Mouse (Mus musculus) MEL (cell line): ENCODE measurements around the gene Slco1c1. TPM values are rescaled to one million over a fixed set of nuclear protein-coding genes. Genes with fewer than 3 reads are reported as not detected.

Source experiments
- DNase-seq: peaks from one replicate; pipeline ENCODE4 v3.0.0; 2011; ENCODE audit warnings: low read depth, low spot score
- H3K27ac ChIP-seq: 2 replicates; pipeline ENCODE4 v1.5.1; 2012; ENCODE audit warnings: low read depth, mild to moderate bottlenecking, control low read depth, low read length, moderate library complexity; ENCODE audit not compliant: control insufficient read depth
- H3K27me3 ChIP-seq, 2 experiments: fragments of 150-350 bp in 1 of 2; sonication (generic) in 1 of 2; 2 replicates each; pipeline ENCODE4 v1.6.1; 2012; ENCODE audit warnings: low read length in 2 of 2, mild to moderate bottlenecking in 2 of 2, improper control_type of control experiment in 1 of 2, moderate library complexity in 1 of 2; ENCODE audit not compliant: insufficient read depth in 2 of 2, control insufficient read depth in 1 of 2
- H3K36me3 ChIP-seq, 2 experiments: 2 replicates each; pipeline ENCODE4 v1.6.1; 2012 to 2014; ENCODE audit warnings: low read length in 2 of 2, improper control_type of control experiment in 1 of 2, inconsistent platforms in 1 of 2, mild to moderate bottlenecking in 1 of 2; ENCODE audit not compliant: insufficient read depth in 2 of 2, control insufficient read depth in 1 of 2
- H3K4me1 ChIP-seq, 2 experiments: fragments of 150-350 bp in 1 of 2; sonication (generic) in 1 of 2; 2 replicates each; pipeline ENCODE4 v1.6.1; 2012; ENCODE audit warnings: low read length in 2 of 2, improper control_type of control experiment in 1 of 2, mild to moderate bottlenecking in 1 of 2; ENCODE audit not compliant: insufficient read depth in 2 of 2, control insufficient read depth in 1 of 2
- H3K4me3 ChIP-seq, 2 experiments: fragments of 150-350 bp in 1 of 2; sonication (generic) in 1 of 2; 2 replicates each; pipeline ENCODE4 v1.5.1; 2012; ENCODE audit warnings: low read depth in 2 of 2, low read length in 2 of 2, mild to moderate bottlenecking in 2 of 2, moderate library complexity in 2 of 2, control low read depth in 1 of 2, improper control_type of control experiment in 1 of 2; ENCODE audit not compliant: control insufficient read depth in 1 of 2, insufficient read depth in 1 of 2
- H3K79me2 ChIP-seq: 2 replicates; pipeline ENCODE4 v1.6.1; 2012; ENCODE audit warnings: mild to moderate bottlenecking, low read length, moderate library complexity; ENCODE audit not compliant: control insufficient read depth, poor library complexity, insufficient read depth
- H3K9ac ChIP-seq: 2 replicates; pipeline ENCODE4 v1.6.1; 2012; ENCODE audit warnings: low read depth, mild to moderate bottlenecking, control low read depth, low read length, moderate library complexity; ENCODE audit not compliant: control insufficient read depth, poor library complexity, severe bottlenecking
- H3K9me3 ChIP-seq: fragments of 150-350 bp; sonication (generic); replicated peaks from 2 replicates; pipeline ENCODE4 v1.6.1; 2012; ENCODE audit warnings: mild to moderate bottlenecking, low read length, improper control_type of control experiment, moderate library complexity; ENCODE audit not compliant: insufficient read depth
- CHD1 ChIP-seq: IDR thresholded peaks from 2 replicates; pipeline ENCODE4 v1.6.1; 2012; ENCODE audit warnings: low read depth, mild to moderate bottlenecking, inconsistent platforms, low read length, improper control_type of control experiment
- CHD2 ChIP-seq: IDR thresholded peaks from 2 replicates; pipeline ENCODE4 v1.6.1; 2011; ENCODE audit warnings: low read length, improper control_type of control experiment
- E2F4 ChIP-seq: IDR thresholded peaks from 2 replicates; pipeline ENCODE4 v1.6.1; 2011; ENCODE audit warnings: low read depth, low read length, improper control_type of control experiment, borderline replicate concordance
- EP300 ChIP-seq, 2 experiments: IDR thresholded peaks; 2 replicates each; pipeline ENCODE4 v1.6.1; 2011; ENCODE audit warnings: improper control_type of control experiment in 2 of 2, low read length in 2 of 2, low read depth in 1 of 2, mild to moderate bottlenecking in 1 of 2
- ETS1 ChIP-seq: IDR thresholded peaks from 2 replicates; pipeline ENCODE4 v1.6.1; 2012; ENCODE audit warnings: low read depth, mild to moderate bottlenecking, inconsistent platforms, low read length, improper control_type of control experiment, moderate library complexity
- GABPA ChIP-seq: IDR thresholded peaks from 2 replicates; pipeline ENCODE4 v1.6.1; 2012; ENCODE audit warnings: low read depth, mild to moderate bottlenecking, inconsistent platforms, low read length, improper control_type of control experiment, moderate library complexity
- GATA1 ChIP-seq: IDR thresholded peaks from 2 replicates; pipeline ENCODE4 v1.6.1; 2011; ENCODE audit warnings: low read depth, low read length, improper control_type of control experiment
- JUND ChIP-seq: IDR thresholded peaks from 2 replicates; pipeline ENCODE4 v1.6.1; 2011; ENCODE audit warnings: low read depth, mild to moderate bottlenecking, improper control_type of control experiment, low read length
- MAX ChIP-seq: IDR thresholded peaks from 2 replicates; pipeline ENCODE4 v1.6.1; 2011; ENCODE audit warnings: low read length, improper control_type of control experiment
- MAZ ChIP-seq: IDR thresholded peaks from 2 replicates; pipeline ENCODE4 v1.6.1; 2012; ENCODE audit warnings: low read depth, mild to moderate bottlenecking, inconsistent platforms, low read length, improper control_type of control experiment
- MXI1 ChIP-seq: IDR thresholded peaks from 2 replicates; pipeline ENCODE4 v1.6.1; 2011; ENCODE audit warnings: mild to moderate bottlenecking, low read depth, low read length, improper control_type of control experiment
- NELFE ChIP-seq: IDR thresholded peaks from 2 replicates; pipeline ENCODE4 v1.6.1; 2011; ENCODE audit warnings: low read depth, low read length, improper control_type of control experiment
- POLR2A ChIP-seq, 2 experiments: IDR thresholded peaks; 2 replicates each; pipeline ENCODE4 v1.6.1; 2011 to 2012; ENCODE audit warnings: low read length in 2 of 2, mild to moderate bottlenecking in 2 of 2, control low read depth in 1 of 2, improper control_type of control experiment in 1 of 2, low read depth in 1 of 2, moderate library complexity in 1 of 2; ENCODE audit not compliant: control insufficient read depth in 1 of 2, insufficient read depth in 1 of 2, poor library complexity in 1 of 2
- POLR2AphosphoS2 ChIP-seq: IDR thresholded peaks from 2 replicates; pipeline ENCODE4 v1.6.1; 2011; ENCODE audit warnings: low read length, improper control_type of control experiment
- POLR2AphosphoS5 ChIP-seq: IDR thresholded peaks from 2 replicates; pipeline ENCODE4 v1.6.1; 2012; ENCODE audit warnings: low read depth, borderline replicate concordance, mild to moderate bottlenecking, inconsistent platforms, low read length, moderate library complexity, mixed read lengths
- RCOR1 ChIP-seq: IDR thresholded peaks from 2 replicates; pipeline ENCODE4 v1.6.1; 2012; ENCODE audit warnings: low read depth, mild to moderate bottlenecking, inconsistent platforms, low read length, improper control_type of control experiment
- TCF12 ChIP-seq: IDR thresholded peaks from 2 replicates; pipeline ENCODE4 v1.6.1; 2014; ENCODE audit warnings: low read depth, mild to moderate bottlenecking, inconsistent platforms, low read length, improper control_type of control experiment, moderate library complexity
- USF2 ChIP-seq, 2 experiments: IDR thresholded peaks; 2 replicates each; pipeline ENCODE4 v1.6.1; 2011 to 2012; ENCODE audit warnings: improper control_type of control experiment in 2 of 2, low read length in 2 of 2, borderline replicate concordance in 1 of 2, inconsistent platforms in 1 of 2, low read depth in 1 of 2, mild to moderate bottlenecking in 1 of 2; ENCODE audit not compliant: insufficient read depth in 1 of 2
- ZMIZ1 ChIP-seq: IDR thresholded peaks from 2 replicates; pipeline ENCODE4 v1.6.1; 2012; ENCODE audit warnings: low read depth, mild to moderate bottlenecking, inconsistent platforms, low read length, improper control_type of control experiment, moderate library complexity
- polyA plus RNA-seq, 2 experiments: library from polyadenylated mRNA; stranded (reverse) in 1 of 2; unstranded in 1 of 2; fragments of >175 nt in 1 of 2; fragments of >200 nt in 1 of 2; gene quantifications; 2 replicates each; pipeline versions ENCODE4 v1.2.1 to v1.2.4; 2012; ENCODE audit warnings: low replicate concordance in 2 of 2, low read depth in 1 of 2; ENCODE audit not compliant: insufficient read length in 2 of 2, insufficient read depth in 1 of 2, missing spikeins in 1 of 2
- total RNA-seq: library from RNA; depleted of rRNA; stranded (reverse); fragments of 300-350 nt; gene quantifications from 2 replicates; pipeline ENCODE4 v1.2.3, GENCODE M21; 2012

Slco1c1 gene
- total and polyA plus RNA-seq, 3 experiments, result not detected

DNA sequence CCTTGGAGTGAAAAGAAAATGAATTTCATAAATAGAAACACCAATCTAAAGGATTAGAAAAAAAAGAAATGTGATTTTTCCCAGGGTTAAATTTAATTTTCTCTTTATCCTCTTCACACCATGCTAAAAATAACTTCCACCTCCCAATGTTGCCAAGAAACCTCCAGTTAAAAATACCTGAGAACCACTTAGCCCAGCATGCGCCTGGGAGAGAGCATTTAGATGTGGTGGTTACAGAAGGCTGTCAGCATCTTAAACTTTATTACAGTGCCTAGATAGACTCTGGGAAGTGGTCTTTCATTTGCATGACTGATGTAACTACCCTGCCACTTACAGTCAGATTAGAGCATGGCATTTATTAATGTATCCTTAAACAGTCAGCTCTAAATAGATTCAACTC lies 17.0 kb downstream of the Slco1c1 start:
- no peaks in the 10 kb centered on the region for H3K4me1 ChIP-seq
- TF ChIP-seq TCF12 (no peak), ETS1 (no peak), MXI1 (no peak), RCOR1 (no peak), NELFE (no peak), ZMIZ1 (no peak), EP300 (IDR thresholded peaks at IDR 0.05; ENCODE audit: low read depth in 1 of 2, low read length in 2 of 2) (no peak), POLR2AphosphoS5 (no peak), CHD2 (no peak), MAZ (no peak), JUND (no peak), POLR2A (IDR thresholded peaks at IDR 0.05; ENCODE audit: control insufficient read depth in 1 of 2, insufficient read depth in 1 of 2, low read depth in 1 of 2, low read length in 2 of 2, poor library complexity in 1 of 2) (no peak), GATA1 (no peak), GABPA (no peak), E2F4 (no peak), USF2 (IDR thresholded peaks at IDR 0.05; ENCODE audit: borderline replicate concordance in 1 of 2, insufficient read depth in 1 of 2, low read depth in 1 of 2, low read length in 2 of 2) (no peak), POLR2AphosphoS2 (no peak), MAX (no peak)
- no peaks in the 10 kb centered on the region for H3K9me3 ChIP-seq
- DNase-seq, result no peak
- H3K4me3 ChIP-seq, result no peak overlapping the region
- H3K36me3 ChIP-seq, result no peaks in the 10 kb centered on the region
- no peaks in the 10 kb centered on the region for H3K79me2 ChIP-seq
- no peaks in the 10 kb centered on the region for H3K27me3 ChIP-seq
- H3K27ac ChIP-seq, result no peak overlapping the region
- no peak overlapping the region for H3K9ac ChIP-seq

- DNase-seq, result no peak
- H3K4me1 ChIP-seq, result no peaks in the 10 kb centered on the region
- no peaks in the 10 kb centered on the region for H3K79me2 ChIP-seq
- H3K9ac ChIP-seq, result no peak overlapping the region
- H3K36me3 ChIP-seq, result no peaks in the 10 kb centered on the region
- H3K9me3 ChIP-seq, result no peaks in the 10 kb centered on the region
- no peak overlapping the region for H3K27ac ChIP-seq
- TF ChIP-seq MAZ, result no peak
- no peak for TF ChIP-seq CHD1
- no peaks in the 10 kb centered on the region for H3K27me3 ChIP-seq
- H3K4me3 ChIP-seq, result no peak overlapping the region
Measured at GRCm38 (mm10) chr6:141543344-141543743, 19.2 kb downstream of the Slco1c1 start.
